Mouse (Mus musculus) liver, postnatal 0 days (tissue): ENCODE data around the gene Cd96.

Experiments used
- CTCF ChIP-seq: sonication (generic); IDR thresholded peaks from 2 replicates; pipeline ENCODE4 v1.5.1; 2016; ENCODE audit warnings: antibody characterized with exemption, low read depth
- EP300 ChIP-seq: IDR thresholded peaks from 2 replicates; pipeline ENCODE4 v1.6.1; 2016; ENCODE audit warnings: antibody characterized with exemption, low read depth, mild to moderate bottlenecking

- TF ChIP-seq CTCF (no peak), EP300 (no peak)
Measured at GRCm38 (mm10) chr16:46008036-46008605, 111.9 kb downstream of the Cd96 start.
